Mouse (Mus musculus): ENCODE data around the gene Chst10. TPM values are rescaled to one million over a fixed set of nuclear protein-coding genes. Genes with fewer than 3 reads are reported as not detected.
A peak's percentile ranks its signal among the peaks of the same experiment; 100 is the strongest.

Chst10 gene
- total RNA-seq (2012; rRNA removed) (4.3 and 5.1 TPM in 2 replicates), total RNA-seq (2014; rRNA removed) (6.2 and 7.3 TPM in 2 replicates), polyA plus RNA-seq (2012; ENCODE audit: insufficient read length, low read depth) (8.5 and 9.5 TPM in 2 replicates)

- H3K79me2 ChIP-seq (replicated peaks; ENCODE audit: control insufficient read depth, extremely low read depth, insufficient read depth, poor library complexity, severe bottlenecking): no peaks in the 10 kb centered on the region
- H3K4me1 ChIP-seq (ENCODE audit: control insufficient read depth in 1 of 2, insufficient read depth in 2 of 2): peaks cover 4 to 25% of the 10 kb centered on the region in 2 experiments; a peak in 3 of 4 replicates
- H3K4me3 ChIP-seq (replicated peaks in 1 of 3; ENCODE audit: low read depth in 2 of 3, low read length in 2 of 3, poor library complexity in 1 of 3): peak within 1 kb of the TSS; percentile 47 to 76 (median 56)
- H3K36me3 ChIP-seq (replicated peaks in 1 of 2; ENCODE audit: control insufficient read depth in 1 of 2, insufficient read depth in 1 of 2, low read length in 1 of 2): peaks cover 0 to 24% of the 10 kb centered on the region in 2 experiments
- peak; percentile 50 for DNase-seq (ENCODE audit: extremely low read depth)
- dilution Hi-C loops (cut with MboI; ENCODE audit: extremely low pct_ligation_motif_present, extremely low pct_unique_long_range_greater_than_20kb, low sequenced_read_pairs): no loop called here
- TF ChIP-seq SIN3A (IDR thresholded peaks at IDR 0.05; ENCODE audit: low read length): 0 out of 2 replicates have a peak, but pooled peaks have one; percentile 30
- no peak for TF ChIP-seq CTCF (conservative IDR thresholded peaks at IDR 0.05 in 1 of 2, IDR thresholded peaks at IDR 0.05 in 1 of 2; ENCODE audit: low read depth in 2 of 2, low read length in 2 of 2)
- TF ChIP-seq POLR2AphosphoS2 (IDR thresholded peaks at IDR 0.05; ENCODE audit: low read depth, low read length): no peak
- TF ChIP-seq CHD1 (IDR thresholded peaks at IDR 0.05; ENCODE audit: low read depth, low read length): no peak
- TF ChIP-seq ZMIZ1 (IDR thresholded peaks at IDR 0.05; ENCODE audit: low read depth, low read length): 0 out of 2 replicates have a peak, but pooled peaks have one; percentile 57
- TF ChIP-seq IRF4 (IDR thresholded peaks at IDR 0.05; ENCODE audit: low read depth, low read length): peak; percentile 40; the same call in 1 of the 2 replicates
- TF ChIP-seq BHLHE40 (IDR thresholded peaks at IDR 0.05; ENCODE audit: low read depth, low read length): peak; percentile 57; the same call in 1 of the 2 replicates
- peak; percentile 59 for TF ChIP-seq NRF1 (IDR thresholded peaks at IDR 0.05; ENCODE audit: low read depth, low read length)
- no peak for TF ChIP-seq RAD21 (IDR thresholded peaks at IDR 0.05; ENCODE audit: low read depth, low read length)
- no peak for TF ChIP-seq GABPA (IDR thresholded peaks at IDR 0.05; ENCODE audit: insufficient replicate concordance, low read depth, low read length)
- TF ChIP-seq MAZ (IDR thresholded peaks at IDR 0.05; ENCODE audit: low read depth, low read length): no peak
- peak; percentile 58 for TF ChIP-seq POLR2A (IDR thresholded peaks at IDR 0.05; ENCODE audit: low read depth, low read length)
- peak; percentile 38; the same call in 1 of the 2 replicates for TF ChIP-seq HCFC1 (IDR thresholded peaks at IDR 0.05; ENCODE audit: low read depth, low read length)
- TF ChIP-seq MAX (IDR thresholded peaks at IDR 0.05; ENCODE audit: low read length): peak; percentile 73
- TF ChIP-seq EP300 (IDR thresholded peaks at IDR 0.05; ENCODE audit: low read length): no peak
- TF ChIP-seq UBTF (IDR thresholded peaks at IDR 0.05; ENCODE audit: low read depth, low read length): peak; percentile 83
- peak; percentile 47; the same call in 1 of the 2 replicates for TF ChIP-seq MXI1 (IDR thresholded peaks at IDR 0.05; ENCODE audit: low read depth, low read length)
- TF ChIP-seq ETS1 (conservative IDR thresholded peaks at IDR 0.05; ENCODE audit: low read depth, low read length): no peak
- TF ChIP-seq SMC3 (IDR thresholded peaks at IDR 0.05; ENCODE audit: low read depth, low read length): no peak
- TF ChIP-seq E2F4 (IDR thresholded peaks at IDR 0.05; ENCODE audit: insufficient replicate concordance, low read depth, low read length): no peak
- no peak for TF ChIP-seq USF2 (conservative IDR thresholded peaks at IDR 0.05; ENCODE audit: low read depth, low read length)
- peak; percentile 75 for TF ChIP-seq ELF1 (IDR thresholded peaks at IDR 0.05; ENCODE audit: low read depth, low read length)
- H3K9me3 ChIP-seq (replicated peaks; ENCODE audit: low read length): peaks cover 9% of the 10 kb centered on the region
- peak within 1 kb of the TSS; percentile 49 for H3K4me2 ChIP-seq (ENCODE audit: insufficient read depth, low read depth, poor library complexity, severe bottlenecking)
- no peaks in the 10 kb centered on the region for H3K27me3 ChIP-seq (replicated peaks)
- in situ Hi-C loops (cut with MboI; ENCODE audit: low pct_ligation_motif_present, low pct_unique_long_range_greater_than_20kb, low sequenced_read_pairs): no loop called here
- no peak within 1 kb of the TSS for H3K27ac ChIP-seq (ENCODE audit: insufficient read depth, low read depth)
- H3K9ac ChIP-seq (ENCODE audit: insufficient read depth, low read depth): peak within 1 kb of the TSS; percentile 20; the same call in 1 of the 2 replicates
Observed at GRCm38 (mm10) chr1:38897431-38898248, at the start of gene Chst10. Gene Chst10 (minus strand): TSS chr1:38898161.

Measured in CH12.LX (cell line).